Mouse (Mus musculus) cerebellum, postnatal 10 days (tissue): ENCODE data around the gene Atp8a2.
A peak's percentile ranks its signal among the peaks of the same experiment; 100 is the strongest.
"Not testable (repeated sequence)": the region's sequence is repeated elsewhere in the genome, so short reads cannot be mapped to it uniquely, and the experiment has no call there.

Source experiments
- DNase-seq, 2 experiments: peaks; one replicate each; pipeline ENCODE4 v3.0.0; 2021; ENCODE audit warnings: mixed read lengths in 2 of 2

The Atp8a2 gene

DNA sequence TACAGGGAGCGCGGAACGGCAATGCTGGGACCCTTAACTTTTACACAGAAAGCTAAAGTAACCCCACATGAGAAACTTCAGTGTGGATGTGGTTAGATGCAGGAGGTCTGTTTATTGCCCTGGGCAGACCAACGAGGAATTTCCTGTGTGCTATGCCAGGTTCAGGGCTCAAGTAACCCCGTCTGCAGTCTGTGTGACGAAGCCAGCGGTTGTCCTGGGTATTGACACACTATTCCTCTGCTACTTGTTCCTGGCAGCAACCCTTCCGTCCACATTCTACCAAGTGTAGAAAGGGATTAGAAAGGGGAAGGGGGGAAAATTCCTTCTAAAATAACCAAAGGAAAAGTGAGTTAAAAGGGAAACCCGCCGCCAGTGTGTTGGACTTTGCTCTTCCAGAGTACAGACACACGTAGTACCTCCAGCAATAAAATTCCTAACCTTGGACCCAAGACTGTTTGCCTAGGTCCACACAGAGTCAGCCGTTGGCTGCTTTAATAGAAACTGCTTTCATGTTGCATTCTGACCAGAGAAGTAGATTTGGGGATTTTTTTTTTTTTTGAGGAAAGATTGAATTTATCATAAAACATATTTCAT, 437.0 kb downstream of the Atp8a2 start:
- DNase-seq: no peak

DNA sequence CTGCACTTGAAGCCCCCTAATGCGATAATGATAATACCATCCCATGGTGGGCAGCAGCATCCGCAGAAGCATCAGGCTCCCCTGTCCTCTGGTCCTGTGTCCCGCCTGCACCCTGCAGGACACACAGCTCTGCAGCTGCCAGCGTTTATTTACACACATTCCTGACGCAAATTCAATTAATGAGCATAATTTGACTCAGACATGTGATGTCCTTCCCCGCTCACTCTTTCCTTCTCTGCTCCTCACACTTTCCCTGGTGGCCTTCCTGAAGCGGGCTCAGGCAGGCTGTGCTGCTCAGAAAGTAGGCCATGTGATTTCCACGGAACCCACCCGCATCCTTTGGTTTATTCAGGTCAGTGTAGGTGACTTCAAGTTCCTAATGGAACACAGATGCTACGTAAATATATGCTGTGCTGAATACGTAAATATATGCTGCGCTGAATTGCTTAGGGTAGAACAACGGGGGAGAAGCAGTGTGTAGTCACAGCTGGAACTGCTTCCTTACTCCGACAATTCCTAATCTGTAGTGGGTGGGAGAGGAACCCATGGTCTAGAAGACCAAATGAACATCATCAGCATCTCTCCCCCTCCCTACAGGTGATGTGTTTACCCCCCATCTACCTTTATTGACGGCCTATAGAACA, 437.7 kb downstream of the Atp8a2 start:
- DNase-seq: no peak

DNA sequence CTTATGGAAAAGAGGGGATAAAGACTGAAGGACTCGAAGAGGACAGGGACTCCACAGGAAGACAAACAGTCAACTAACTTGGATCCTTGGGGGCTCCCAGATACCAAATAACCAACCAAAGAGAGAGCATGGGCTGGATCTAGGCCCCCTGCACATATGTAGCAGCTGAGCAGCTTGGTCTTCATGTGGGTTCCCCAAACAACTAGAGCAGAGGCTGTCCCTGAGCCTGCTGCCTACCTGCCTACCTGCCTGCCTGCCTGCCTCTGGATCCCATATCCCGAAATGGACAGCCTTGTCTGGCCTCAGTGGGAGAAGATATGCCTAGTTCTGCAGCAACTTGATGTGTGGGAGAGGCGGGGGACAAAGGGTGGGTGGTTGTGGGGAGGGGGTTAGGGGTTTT, 444.6 kb downstream of the Atp8a2 start:
- DNase-seq: no peak

DNA sequence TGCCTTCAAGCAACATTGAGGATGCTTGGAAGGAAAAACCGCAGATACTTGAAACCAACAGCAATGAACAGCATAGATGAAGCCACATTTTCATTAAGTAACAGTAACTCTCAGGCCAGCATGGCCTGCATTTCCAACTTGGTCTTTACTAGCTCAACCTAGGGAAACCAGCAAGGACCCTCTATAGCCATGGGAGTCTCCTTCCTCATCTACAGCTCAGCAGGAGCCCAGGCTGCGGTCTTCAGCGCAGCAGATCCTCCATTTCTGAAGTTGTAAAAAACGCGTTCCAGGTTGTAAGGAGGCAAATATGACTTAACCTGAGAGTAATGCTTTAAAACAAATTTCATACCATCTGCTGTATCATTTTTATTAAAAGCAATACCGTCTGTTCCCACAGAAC, 447.0 kb downstream of the Atp8a2 start:
- no peak for DNase-seq

DNA sequence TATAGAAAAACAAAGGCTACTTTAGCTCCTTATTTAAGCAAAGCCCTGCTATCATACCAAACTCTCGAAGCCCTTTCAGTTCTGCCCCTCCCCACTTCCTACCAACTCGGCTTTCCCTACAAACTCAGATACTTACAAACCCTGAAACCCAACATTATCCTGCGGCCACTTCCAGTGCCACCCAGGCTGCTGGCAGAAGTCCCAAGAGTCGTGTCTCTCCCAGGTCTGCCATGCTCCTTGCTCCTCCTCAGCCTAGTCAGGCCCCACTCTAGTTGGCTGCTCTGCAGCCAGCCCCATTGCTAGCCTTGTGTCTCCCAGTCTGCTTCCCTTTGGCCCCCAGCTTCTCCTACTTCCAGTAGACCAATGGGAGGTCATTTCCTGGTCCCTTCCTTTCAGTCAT, 451.3 kb downstream of the Atp8a2 start:
- DNase-seq: peak; percentile 24 to 32

DNA sequence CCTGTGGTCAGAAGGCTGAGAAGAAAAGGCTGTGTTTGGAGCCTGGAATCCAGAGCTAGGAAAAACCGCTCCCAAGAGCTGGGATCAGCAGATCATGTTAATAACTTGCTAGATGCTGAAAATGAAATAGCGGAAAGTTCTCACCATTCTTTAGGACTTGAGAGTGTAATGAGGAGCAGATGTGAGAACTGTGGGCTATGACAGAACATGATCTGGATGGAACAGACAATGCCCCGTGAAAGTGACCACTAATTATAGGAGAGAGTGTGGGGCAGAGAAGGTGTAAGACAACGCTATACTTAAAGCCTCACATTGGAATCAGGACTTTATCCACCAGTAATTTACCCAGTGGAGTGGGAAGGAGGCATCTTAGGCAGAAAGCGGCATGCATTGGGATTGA, 455.2 kb downstream of the Atp8a2 start:
- DNase-seq: no peak

DNA sequence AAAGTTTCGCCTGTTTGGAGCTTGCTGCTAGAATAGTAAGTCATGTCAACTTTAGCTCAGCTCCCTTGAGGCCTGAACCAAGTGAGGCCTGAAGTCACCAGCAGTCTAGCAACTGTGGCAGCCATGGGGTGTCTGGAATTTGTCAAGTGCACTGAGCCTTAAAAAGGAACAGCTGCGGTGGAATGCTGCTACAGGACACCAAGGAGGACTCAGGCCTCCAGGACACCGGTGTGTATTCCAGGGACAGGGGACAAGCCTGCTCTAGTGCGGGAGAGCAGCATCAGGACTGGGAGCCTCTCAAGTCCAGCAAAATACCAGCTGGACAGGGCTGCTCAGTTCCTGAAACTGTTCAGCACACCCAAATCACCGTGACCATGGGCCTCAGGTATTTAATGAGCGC, 457.5 kb downstream of the Atp8a2 start:
- peak in 1 of 2 experiments; percentile 14 for DNase-seq

DNA sequence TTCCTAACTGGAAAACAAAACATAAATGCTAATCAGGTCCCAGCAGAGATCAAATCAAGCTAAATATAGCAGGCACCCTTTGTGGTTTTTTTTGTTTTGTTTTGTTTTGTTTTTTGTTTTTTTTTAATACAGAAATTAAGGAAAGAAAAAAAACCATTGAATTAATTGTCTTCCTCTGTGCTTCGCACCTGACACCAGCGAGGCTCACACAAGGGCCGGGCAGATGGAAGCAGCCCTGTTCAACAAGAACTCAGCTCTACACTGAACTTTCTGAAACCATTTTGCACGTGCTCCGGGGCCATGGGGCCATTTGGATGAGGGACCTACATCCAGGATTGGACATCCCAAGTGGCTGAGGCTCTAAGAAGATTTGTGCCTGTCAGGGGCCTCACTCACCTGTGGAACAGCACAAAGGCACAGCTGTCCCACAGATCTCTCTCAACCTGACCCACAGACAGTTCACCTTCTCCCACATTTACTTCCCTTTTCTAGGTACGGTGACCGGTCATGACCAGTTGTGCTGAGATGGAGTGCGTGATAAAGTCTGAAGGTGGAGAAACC, 459.2 kb downstream of the Atp8a2 start:
- DNase-seq: no peak

DNA sequence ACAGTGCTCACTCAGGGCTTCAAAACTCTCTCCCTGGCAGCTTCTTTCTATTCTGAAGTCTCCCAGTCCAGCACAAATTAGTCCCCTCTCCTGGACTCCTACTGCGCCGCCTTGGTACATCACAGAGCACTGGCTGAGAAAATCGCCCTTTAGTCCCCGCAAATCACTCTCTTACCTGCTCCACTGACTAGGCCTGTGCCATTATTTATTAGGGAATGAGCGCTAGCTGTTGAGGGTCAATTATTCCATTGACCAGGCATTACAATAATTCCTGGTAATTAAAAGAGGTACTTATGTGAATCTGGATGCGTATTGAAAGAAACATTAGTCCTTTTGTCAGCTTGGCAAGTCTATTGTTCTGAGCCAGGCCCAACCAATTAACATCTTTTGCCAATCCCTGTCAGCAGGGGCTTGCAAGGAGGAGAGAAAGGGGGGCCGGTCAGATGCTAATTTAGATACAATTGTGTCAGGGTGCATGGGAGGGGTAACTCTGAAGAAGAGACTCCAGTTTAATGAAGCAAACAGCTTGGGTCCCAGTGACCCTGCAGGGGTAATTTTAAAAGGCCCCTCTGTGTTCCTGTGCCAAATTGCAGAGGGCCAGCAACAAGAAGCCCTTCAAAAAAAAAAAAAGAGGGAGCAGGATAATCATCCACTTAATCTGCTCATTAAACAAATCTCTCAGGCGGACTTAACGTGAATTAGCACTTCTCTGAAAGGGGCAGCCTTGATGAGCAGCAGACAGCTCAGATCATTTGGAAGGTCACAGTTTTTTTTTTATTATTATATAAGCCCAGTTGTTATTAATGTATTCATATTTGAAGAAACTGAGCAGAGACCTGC, 459.9 kb downstream of the Atp8a2 start:
- DNase-seq: peak; percentile 60 to 71

DNA sequence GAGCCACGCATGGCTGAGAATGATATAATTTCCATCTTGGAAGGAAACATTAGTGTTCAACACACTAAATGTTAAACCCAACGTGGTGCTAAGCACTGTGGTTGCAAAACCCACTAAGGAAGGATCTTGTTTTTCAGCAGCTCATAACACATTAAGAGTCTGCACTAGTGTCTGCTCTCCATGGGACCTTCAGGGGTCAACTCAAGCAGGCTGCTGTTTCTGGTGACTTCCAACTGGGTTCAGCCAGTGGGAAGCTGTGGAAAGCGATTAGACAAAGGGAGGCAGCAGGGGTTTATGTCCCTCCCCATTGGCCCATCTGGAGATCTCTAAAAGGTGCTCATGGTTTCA, 467.0 kb downstream of the Atp8a2 start:
- no peak for DNase-seq

DNA sequence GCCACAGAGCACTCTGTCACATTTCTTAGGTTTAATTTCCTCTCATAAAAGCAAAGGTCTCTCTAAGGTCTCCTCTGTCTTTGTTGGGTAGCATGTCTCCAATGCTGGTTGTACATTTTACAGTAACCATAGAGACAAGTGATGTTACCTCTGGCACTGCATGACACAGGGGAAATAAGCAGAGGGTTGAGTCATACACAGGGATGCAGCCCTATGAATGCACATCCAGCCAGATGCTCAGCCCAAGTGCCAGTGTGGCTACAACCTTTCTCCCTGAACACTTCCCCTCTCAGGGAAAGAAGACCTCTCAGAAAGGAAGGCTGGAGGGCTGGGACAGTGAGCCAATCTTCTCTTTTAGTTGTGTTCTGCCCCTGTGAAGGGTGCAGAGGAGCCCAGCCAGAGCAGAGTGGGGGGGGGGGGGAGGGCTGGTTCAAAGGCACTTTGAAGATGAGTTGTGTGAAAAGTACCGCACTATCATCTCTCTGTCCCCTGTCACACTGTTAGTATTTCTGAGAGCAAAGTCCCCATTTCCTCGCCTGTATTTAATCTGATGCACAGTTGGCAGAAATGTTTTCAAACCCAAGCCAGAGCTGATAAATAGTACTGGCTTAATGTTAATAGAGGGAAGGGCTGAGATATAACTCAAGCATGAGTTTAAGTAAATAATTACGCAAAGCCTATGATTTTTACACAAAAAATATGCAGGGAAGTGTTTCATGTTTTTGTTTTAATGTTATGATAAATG, 467.5 kb downstream of the Atp8a2 start:
- no peak for DNase-seq

DNA sequence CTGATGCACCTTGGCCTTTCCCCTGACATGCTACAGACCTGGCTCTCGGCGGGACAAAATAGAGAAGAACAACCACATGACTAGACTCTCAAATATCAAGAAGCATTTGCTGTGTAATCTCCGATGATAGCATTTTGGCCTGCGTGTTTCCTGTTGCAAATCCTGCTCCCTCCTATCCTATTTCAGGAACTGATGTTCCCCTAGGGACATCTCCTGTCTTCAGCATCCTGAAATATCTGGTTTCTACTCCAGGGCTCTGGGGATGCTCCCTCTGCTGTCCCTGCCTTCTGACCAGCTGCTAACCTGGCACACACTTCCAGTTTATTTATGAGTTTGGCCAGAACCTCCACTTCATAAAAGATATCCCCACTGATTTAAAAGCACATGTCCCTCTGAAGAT, 470.0 kb downstream of the Atp8a2 start:
- peak; percentile 18 to 49 for DNase-seq

DNA sequence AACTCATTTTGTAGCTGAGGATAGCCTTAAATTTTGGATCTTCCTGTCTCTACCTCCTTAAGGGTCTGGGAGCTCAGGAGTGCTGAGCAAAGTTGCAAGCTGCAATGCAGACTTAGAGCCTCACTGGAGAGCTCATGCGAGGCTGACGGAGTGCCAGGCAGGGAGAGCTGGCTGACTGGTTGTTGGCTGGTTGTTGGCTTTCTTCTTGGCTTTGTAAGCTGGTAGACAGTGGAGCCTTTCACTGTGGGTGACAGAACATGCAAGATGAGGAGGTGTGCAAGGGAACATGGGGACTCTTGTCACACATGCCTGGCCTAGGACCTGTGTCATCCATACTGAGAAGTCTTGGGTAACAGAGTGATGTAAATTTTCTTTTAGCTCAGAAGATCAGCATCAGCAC, 473.8 kb downstream of the Atp8a2 start:
- DNase-seq: peak; percentile 43 to 55

DNA sequence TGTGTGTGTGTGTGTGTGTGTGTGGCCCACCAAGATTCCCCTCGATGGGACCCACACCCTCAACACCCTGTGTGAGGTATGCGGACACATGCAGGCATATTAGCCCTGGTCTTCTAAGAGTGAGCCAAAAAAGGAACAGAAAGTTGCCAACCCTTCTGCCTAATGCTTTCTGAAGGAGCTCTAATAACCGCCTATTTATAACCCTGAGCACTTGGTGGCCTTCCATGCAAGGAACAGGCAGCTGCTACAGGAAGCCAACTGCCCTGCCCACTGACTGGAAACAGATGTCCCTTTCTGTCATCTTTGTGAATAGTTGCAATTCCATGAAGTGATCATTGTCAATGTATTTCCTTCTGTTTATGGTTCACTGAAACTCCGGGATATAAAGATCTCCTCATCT, 475.0 kb downstream of the Atp8a2 start:
- DNase-seq: peak; percentile 49 to 68

DNA sequence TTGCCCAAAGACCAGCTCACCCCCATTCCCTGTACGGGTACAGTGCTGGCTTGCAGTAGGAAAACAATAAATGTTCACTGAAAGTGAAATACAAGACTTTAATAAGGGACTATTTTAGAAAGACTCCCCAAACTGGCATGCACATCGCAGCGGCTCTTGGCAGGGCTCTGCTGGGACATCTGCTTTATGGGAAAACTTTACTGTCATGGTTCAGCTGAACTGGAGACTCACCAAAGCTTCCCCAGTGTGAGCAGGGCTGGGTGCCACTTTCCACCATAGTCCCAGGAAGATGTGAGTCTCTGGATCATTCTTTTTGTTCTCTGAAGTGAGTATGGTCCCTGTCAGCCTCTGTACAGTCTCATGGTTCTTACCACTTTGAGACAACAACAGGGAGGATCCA, 475.6 kb downstream of the Atp8a2 start:
- peak; percentile 69 to 85 for DNase-seq

DNA sequence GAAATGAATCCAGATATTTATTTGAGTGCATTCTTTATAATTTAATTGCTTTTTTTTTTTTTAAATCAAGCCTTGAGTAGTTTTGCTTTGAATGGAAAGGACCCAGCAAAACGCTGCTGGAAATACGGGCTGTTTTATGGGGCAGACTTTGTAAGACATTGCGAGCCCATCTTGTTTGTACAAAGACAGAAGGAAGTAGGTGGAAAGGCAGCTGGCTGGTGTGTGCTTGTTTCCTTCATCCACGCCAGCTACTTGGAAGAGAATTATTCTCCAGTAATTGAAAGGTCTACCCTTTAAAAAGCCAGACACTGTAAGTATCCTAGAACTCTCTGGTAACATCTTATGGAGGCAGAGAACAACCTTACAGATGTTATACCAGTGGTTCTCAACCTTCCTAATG, 476.6 kb downstream of the Atp8a2 start:
- DNase-seq: no peak

DNA sequence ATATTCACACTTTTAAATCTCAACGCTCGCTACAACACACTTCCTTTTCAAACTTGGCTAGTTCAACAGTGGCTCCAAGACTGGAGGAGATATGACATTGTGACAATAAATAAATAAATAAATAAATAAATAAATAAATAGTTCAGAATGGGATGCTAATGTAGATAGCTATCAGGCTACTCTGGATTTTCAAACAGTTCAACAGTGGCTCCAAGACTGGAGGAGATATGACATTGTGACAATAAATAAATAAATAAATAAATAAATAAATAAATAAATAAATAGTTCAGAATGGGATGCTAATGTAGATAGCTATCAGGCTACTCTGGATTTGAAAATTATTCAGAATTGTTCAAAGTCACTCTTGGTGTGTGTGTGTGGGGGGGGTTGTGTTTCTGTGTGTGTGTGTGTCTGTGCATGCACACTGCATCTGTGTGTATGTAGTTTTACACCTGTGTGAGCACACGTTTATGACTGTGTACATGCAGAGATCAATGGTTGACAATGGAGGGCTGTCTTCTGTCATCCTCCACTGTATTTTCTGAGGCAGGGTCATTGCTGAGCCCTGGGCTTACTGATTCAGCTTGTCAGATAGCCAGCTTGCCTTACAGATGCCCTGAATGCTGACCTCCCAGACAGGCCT, 480.4 kb downstream of the Atp8a2 start:
- DNase-seq: not testable (repeated sequence)

DNA sequence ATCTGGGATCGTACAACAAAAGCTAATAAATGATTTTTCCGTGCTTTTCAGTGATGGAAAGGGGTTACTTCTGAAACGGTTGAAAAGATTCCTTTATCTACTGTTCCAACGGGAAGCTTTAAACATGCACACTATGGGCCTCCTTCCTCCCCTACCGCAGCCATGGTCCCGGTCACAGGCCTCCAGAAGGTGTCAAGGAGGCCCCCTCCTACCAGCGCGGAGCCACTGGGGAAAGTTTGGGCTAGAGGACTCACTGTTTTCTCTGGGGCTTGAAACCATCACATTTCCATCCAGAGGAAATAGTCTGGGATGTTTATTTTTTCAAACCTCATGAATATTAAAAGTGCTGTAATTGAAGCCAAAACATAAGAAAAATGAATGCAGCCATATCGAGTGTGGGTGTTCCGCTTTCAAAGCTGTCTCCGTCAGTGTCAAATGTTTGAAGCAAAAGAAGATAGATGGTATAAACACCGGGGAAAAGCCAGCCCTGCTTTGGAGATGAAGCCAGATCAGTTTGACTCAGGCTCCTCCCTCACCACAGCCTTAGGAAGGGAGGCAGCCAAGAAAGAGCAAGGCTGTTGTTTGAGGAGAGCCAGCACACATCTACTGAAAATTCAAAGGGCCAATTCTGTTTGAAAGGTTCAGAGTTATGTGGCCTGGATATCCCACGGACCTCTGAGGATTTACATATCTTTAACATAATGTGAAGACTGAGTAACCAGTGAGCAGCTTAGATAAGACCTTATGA, 481.1 kb downstream of the Atp8a2 start:
- peak in 1 of 2 experiments; percentile 21 for DNase-seq

DNA sequence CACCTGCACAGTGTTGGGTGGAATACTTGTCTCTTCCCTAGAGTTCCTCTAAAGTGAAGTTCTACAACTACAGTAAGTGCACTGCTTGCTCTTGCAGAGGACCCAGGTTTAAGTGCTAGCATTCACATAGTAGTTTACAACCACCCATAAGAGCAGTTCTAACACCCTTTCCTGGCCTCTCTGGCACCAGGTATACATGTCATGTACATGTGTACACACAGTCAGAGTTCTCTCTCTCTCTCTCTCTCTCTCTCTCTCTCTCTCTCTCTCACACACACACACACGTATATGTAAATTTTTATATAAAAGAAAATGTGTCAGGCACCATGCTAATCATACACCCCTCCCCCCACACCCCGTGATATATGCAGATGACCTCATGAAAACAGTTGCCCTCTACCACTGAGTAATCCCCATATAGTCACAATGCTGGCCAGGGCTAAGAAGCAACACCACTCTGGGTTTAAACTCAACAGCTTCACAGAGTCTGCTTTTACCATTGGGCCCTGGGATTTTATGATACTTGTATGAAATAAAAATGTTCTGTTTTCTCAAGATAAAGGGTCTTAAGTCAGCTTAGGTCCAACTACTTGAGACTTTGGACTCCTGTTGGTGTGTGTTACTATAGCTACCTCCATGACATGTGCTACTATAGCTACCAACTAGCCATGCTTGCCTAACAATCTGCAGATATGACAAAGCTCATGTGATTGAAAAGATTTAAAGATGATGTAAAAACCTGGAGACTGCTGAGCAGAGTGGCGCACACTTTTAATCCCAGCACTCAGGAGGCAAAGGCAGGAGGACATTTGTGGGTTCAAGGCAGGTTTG, 487.3 kb downstream of the Atp8a2 start:
- DNase-seq: no peak

DNA sequence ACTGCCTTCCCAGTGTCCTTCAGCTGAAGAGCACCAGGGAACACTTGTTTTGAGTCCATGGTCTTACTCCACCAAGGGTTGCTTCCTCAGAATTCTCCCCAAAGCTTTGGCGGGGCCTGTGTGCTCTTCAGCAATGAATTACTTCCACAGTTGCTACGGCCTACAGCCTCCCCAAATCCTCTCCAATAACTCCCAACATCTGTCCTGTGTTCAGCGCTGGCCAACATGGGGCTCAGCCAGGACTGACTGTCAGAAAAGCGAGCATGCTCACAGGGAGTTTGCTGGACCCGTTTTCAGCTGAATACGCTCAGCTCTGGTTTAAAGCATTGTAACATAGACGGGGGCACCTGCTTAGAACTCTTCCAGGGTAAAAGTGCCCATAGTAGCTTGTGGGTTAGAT, 489.0 kb downstream of the Atp8a2 start:
- DNase-seq: no peak
